Mouse (Mus musculus): ENCODE data around the gene Chp1.
"Not testable (repeated sequence)": the region's sequence is repeated elsewhere in the genome, so short reads cannot be mapped to it uniquely, and the experiment has no call there.

The Chp1 gene

DNA sequence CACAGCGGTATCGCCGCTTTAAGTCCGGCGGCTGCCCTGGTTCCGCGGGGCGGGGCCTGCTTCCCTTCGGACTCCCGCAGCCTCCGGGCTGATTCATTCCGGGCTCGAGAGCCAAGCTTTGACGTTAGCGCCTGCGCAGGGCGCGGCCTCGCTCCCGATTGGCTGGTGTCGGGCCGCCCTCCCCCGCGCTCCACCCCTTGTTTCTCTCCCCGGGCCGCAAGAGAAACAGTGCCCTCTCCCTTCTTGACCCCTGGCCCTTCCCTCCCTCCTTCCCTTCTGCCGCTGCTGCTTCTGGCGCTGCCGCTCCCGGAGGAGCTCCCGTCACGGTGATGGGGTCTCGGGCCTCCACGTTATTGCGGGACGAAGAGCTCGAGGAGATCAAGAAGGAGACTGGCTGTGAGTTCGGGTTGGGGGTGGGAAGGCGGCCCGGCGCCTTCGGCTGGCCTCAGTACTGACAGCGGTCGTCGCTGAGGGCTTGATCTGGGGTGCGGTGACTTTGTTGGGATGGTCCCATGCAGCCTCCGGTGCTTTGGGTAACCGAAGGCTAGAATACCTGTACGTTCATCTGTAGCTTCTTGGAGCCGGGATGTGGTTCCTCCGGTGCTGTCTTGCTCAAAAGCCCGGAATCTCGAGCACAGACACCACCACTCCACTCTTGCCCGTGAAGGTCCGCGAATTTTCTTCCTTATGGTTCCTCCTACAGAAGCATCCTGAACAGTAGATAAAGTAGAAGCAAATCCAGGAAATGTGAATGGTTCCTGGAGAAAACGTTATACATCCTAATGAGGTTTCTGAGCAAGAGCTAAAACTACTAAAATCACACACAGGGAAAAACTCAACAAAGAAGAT is at the start of gene Chp1, which contains the start of gene Exd1:
Gene Chp1 (plus strand): TSS at position 176 of the 849 bp plus-strand sequence.
Gene Exd1 (minus strand): TSS at position 106 of the 849 bp plus-strand sequence.
- peak; percentile 95 for DNase-seq (ENCODE audit: low read depth)

DNA sequence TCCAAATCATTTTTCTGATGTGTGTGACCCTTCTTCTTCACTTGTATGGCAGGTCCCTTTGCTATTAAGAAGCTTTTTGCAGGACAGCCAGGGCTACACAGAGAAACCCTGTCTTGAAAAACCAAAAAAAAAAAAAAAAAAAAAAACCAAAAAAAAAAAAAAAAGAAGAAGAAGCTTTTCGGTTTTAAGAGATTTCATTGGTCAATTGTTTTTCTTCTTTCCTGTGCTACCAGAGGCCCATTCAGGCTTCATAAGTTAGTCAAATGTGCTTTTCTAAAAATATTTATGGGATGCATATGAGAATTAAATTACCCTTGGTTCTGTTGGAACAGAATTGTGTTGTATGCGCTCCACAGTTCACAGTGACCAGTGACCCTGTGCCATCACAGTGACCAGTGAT is 48.6 kb upstream of the Chp1 start:
- DNase-seq (ENCODE audit: low read depth): no peak

DNA sequence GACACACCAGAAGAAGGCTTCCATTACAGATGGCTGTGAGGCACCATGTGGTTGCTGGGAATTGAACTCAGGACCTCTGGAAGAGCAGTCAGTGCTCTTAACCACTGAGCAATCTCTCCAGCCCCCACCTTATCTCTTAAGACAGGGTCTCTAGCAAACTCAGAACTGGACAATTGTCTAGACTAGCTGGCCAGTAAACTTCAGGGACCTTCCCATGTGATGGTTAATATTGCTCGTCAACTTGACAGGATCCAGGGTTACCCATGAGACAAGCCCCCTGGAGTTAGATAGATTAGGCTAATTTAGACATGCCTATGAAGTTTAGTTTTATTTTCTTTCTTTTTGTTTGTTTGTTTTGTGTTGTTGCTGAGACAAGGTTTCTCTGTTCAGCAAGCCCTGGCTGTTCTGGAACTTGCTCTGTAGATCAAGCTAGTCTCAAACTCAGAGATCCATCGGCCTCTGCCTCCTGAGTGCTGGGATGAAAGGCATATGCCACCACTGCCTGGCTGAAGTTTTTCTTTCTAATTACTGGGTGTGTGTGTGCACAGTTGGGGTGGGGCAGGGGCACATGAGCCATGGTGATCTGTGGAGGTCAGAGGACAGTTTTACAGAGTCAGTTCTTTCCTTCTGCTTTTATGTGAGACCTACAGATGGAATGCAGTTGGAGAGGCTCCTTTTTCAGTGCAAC is 46.4 kb upstream of the Chp1 start:
- DNase-seq (ENCODE audit: low read depth): no peak

DNA sequence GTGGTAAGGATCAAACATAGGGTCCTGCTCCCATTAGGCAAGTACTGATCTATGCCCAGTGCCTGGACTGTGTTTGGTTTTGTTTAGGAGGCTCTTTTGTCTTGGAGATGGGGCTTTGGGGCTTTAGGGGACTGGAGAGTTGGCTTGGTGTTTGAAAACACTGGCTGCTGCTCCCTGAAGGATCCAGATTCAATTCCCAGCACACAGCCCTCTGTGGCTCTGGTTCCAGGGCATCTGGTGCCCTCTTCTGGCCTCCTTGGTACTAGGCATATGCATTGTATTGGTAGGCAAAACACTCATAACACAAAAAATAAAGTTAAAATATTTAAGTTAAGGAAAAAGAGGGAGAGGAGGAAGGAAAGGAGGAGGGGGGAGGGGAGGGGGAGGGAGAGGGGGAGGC is 40.4 kb upstream of the Chp1 start:
- DNase-seq (ENCODE audit: low read depth): no peak

DNA sequence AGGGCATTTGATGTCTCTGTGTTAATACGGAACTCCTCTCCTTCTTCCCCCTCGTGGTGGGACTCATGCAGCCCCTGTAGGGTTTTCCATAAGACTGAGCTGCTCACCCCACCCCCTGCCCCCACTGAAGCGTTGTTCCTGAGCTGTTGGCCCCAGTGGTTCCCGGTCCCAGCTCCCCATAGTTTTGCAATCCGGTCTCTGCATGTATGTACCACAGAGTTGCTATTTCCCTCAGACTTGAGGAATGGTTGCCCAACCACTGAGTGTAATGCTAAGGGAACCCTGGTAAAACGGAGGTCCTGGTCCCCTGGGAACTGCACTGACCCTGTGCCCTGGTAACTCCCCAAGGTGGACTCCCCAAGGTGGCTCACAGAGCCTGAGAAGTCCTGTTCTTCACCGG is 39.0 kb upstream of the Chp1 start:
- DNase-seq (ENCODE audit: low read depth): not testable (repeated sequence)

DNA sequence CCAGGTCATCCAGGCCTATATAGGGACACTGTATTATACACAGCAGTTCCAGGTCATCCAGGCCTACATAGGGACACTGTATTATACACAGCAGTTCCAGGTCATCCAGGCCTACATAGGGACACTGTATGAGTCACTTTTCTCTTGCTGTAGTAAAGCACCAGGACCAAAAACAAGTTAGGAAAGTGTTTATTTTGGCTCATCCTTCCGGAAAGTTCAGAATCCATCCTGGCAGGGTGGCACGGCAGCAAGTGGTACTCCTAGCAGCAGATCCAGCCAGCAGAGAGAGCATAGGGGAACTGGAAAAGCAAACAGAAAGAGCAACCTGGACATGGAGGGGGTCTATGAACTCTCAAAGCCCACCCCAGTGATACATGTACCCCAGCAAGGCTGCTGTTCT is 36.6 kb upstream of the Chp1 start:
- DNase-seq (ENCODE audit: low read depth): no peak

DNA sequence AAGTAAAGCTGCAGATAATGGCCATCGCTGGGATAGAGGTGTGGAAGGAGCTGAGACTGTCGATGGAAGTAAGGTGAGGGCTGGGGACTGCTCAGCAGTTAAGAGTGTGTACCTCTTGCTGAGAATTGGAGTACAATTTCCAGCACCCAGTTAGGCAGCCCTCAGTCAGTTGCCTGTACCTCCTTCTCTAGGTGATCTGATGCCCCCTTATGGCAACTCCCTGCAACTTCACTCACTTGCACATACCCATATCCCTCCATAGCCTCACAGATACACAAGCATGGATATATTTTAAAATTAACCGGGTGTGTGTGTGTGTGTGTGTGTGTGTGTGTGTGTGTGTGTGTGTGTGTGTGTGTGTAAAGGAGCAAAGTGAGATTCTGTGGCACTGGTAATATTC is 35.2 kb upstream of the Chp1 start:
- no peak for DNase-seq (ENCODE audit: low read depth)

DNA sequence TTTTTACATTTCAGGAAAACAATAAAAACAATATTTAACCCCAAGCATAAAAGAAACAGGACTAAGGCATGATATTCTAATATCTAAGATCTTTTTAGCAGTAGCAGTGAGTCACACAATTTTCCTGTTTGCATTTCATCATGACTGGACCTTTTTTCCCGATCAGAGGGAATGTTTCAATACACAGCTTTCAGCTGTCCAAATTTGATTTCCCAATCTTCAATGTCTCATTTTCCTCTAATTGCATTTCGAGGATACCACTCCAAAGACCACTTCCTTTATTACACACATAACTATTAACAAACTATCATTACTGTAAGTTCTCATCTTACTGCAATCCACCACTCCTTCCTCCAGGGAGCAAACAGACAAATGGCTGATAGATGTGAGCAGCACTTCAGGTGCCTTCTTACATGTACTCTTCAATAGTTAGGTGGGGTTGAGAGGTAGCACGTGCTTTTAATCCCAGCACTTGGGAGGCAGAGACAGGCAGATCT is 33.4 kb upstream of the Chp1 start:
- no peak for DNase-seq (ENCODE audit: low read depth)

DNA sequence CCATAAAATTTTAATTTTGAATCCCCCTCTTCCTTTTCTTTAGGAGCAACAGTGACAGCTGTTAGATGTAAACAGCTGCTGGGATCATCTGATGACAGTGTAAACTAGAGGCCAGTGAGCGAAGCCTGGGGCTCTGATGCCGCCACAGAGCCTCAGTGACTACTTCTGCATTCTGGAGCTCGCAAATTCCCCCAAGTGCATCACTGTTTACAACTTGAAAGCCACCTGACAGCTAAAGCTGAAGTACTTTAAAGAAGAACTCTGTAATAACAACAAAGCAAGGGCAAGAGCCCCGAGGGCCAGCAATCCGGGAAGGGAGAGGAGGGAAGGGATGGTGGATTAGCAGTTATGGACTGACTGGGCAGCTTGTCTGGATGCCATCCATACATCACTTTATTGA is 30.7 kb upstream of the Chp1 start:
- no peak for DNase-seq (ENCODE audit: low read depth)

DNA sequence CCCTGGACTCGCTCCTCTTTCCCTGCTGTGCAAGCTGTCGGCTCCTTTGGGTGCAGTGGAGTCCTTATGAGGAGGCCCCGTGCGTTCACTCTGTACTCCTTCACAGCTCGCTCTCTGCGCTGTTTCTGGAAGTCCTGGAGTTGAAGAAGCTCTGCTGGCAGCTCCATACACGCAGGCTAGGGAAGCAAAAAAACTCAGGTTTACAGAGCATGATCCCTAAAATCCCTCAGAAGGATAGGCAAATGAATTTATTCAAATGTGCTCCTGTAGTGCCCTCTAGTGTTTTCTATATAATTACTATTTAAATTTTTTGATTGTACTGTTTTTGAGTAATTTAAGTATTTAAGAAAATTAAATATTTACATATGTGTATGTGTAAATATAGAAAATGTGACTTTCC is 26.9 kb upstream of the Chp1 start:
- no peak for DNase-seq (ENCODE audit: low read depth)

DNA sequence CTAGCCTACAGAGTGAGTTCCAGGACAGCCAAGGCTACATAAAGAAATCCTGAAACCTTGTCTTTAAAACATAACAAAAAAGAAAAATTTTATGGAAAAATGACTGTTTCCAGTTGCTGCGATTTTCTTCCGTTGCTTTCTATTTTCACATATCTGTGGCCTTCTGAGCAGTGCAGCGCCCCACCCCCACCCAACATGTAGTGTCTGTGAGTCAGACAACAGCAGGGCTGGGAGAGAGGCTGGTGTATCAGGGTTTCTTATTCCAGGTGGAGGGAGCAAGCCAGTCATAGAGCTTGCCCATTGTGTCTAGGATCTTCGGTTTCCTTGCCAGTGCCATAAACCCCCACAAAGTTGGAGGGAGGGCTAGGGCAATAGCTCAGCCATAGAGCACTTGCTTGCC is 23.7 kb upstream of the Chp1 start:
- DNase-seq (ENCODE audit: low read depth): no peak

DNA sequence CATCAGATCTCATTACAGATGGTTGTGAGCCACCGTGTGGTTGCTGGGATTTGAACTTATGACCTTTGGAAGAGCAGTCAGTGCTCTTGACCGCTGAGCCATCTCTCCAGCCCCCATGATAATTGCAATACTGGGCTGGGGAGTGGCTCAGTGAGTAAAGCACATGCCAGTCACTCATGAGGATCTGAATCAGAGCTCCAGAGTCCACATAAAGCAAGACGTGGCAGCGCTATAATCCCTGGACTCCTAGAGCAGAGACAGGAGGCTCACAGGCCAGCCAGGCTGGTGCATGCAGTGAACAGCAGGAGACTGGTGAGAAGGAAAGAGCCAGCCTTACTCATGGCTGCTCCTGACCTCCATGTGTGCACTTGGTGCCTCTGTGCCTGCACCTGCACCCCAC is 22.1 kb upstream of the Chp1 start:
- no peak for DNase-seq (ENCODE audit: low read depth)

DNA sequence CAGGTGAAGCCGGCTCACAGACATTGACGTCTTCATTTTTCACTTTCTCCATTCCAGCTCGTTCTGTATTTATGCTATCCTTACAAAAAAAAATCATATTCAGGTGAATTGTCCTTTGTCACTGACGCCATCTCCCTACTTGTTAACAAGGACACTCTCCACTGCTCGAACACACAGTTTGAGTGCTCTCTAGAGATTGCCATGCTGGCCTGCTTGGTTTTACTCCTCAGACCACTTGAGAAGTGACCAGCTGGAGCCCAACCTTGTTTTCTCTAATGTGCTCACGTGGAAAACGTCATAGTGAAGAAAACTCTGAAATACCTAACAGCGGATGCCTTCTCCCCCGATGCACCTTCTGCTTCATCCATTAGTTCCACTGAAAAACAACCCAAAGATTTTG is 8.7 kb upstream of the Chp1 start:
- no peak for DNase-seq (ENCODE audit: low read depth)

DNA sequence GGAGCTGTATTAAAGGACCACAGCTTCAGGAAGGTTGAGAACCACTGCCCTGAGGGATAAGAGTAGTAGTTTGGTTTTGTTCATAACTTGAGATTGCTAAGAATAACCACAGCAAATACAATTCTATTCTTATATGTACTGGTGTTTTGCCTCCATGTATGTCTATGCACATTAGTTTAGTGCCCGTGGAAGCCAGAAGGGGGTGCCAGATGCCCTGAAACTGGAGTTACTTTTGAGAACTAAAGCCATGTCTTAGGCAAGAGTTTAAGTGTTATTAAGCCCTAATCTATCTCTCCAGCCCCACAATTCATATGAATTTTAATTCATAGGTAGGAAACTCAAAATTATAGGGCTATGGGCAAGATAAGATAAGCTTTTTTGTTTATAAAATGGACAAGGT is 5.4 kb upstream of the Chp1 start:
- DNase-seq (ENCODE audit: low read depth): no peak

DNA sequence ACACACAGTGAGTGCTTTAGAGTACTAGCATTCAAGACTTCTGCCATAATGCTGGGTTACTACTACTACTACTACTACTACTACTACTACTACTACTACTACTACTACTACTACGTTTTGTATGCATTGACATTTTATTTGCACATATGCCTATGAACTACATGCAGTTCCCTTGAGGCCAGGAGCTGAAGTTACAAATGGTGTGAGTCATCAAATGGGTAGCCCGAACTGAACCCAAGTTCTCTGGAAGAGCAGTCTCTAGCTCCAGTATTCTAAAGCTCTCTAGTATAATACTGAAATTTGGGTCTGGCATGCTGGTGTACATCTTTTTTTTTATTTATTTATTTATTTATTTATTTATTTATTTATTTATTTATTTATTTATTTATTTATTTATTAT is 3.8 kb upstream of the Chp1 start:
- no peak for DNase-seq (ENCODE audit: low read depth)

DNA sequence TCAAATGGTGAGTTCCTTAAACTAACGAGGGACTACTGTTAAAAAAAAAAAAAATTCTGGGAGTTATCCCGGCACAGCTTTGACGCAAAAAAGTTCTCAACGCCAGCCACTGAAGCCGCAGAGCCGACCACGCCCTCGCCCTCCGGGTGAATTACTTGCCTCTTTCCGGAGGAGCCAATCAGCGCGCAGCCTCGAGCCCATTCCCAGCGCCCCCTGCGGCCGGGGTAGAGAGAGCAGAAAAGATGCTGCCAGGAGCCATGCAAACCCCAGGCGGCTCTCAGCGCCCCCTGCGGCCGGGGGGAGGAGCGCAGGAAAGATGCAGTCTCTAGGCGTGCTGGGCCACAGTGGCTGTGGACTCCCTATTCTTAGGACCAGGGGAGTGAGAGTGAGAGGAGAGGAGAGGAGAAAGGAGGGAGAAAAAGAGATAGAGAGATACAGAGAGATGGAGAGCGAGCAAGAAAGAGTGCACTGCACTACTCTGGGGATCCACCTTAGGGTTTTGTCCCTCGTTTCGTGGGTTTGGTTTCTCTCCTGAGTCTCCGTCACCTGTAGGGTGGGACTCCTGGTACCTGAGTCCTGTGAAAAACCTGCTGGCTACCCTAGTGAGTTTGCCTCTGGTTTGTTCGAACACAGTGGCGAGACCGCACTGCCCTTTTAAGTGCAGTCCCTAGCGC is 512 bp upstream of the Chp1 start:
- peak; percentile 79 for DNase-seq (ENCODE audit: low read depth)

DNA sequence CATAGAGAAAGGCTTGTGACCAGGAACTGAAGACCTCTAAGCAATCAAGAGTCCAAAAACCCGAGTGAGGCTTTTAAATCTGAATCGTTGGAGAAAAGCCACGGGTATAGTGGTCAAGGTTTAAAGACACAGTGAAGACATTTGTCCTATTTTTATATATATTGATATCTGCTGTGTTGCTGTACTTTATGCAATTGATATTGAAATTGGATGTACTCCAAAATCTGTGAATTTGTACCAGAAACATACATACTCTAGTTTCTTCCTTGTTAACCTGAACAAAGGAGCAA is 819 bp downstream of the Chp1 start:
- DNase-seq (ENCODE audit: low read depth): no peak

DNA sequence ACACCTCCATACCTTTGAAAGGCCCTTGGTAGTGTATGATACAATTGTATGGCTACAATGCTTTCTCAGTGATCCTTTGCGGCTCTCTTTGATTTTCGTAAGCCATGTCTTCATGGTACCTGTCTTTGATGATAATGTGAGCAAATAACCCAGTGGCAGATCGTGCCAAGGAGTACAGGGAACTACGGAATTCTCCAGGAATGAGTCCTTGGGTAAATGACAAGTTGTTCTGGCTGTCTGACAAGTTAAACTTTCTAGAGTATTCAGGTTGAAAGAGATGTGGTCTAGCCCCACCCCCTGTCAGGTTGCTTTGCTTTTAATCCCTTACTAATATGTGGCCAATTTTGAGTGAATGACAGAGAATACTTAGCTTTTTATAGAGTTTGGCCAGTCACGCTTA is 1.2 kb downstream of the Chp1 start:
- no peak for DNase-seq (ENCODE audit: low read depth)

DNA sequence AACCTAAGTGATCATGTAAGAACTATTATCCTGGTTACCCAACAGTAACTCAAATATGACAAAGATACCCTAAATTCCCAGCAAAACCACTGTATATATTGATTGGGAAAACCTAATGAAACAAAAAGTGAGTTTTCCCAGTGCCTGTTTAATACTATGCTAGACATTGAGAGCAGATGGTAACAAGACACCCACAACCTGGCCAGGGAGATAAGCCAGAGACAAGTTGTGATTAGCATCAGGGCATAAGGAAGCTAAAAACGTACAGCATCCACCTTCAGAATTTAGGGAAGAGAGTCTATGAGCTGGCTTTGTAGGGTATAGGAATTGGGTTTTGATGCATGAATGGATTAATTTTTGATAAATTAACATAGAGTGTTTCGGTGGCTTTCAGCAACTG is 2.2 kb downstream of the Chp1 start:
- no peak for DNase-seq (ENCODE audit: low read depth)

DNA sequence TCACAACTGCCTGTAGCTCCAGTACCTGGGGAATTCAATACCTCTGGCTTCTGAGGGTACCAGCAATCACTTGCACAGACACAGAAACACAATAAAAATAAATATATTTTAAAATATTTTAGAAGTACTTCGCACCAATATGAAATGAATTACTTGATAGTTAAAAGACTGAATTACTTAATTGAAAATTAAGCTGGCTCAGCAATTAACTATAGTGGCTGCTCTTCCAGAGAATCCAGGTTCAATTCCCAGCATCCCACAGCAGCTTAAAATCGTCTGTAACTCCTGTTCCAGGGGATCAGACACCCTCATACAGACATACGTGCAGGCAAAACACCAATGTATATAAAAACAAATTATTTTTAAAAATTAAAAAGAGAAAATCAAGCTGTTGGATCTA is 10.5 kb downstream of the Chp1 start:
- no peak for DNase-seq (ENCODE audit: low read depth)

DNA sequence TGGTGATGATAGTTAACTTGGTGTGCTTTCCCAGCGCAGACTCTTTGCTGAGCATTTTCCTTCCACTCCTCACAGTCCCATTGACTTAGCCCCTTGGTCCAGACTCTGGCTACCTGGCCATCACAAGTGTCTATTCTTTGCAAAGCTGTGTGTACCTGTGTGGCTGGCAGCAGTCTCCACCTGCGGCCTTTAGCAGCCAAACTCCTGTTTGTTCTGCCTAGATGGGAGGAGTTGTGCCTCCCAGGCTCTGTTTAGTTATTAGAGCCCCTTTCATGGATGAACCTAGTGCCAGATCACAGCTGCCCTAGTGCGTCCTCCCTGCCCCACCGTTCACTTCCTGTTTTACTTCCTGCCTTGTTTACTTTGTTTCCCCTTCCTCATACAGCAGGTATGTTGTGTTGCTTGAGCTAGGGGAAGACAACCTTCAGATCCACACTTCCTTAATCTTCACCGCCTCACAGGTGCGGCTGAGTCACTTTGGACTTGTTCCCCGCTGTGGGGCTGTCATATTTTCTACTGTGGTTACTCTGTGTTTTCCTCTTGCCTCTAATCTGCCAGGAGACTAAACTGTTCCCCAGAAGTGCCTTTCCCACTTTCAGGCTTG is 11.3 kb downstream of the Chp1 start:
- DNase-seq (ENCODE audit: low read depth): no peak

DNA sequence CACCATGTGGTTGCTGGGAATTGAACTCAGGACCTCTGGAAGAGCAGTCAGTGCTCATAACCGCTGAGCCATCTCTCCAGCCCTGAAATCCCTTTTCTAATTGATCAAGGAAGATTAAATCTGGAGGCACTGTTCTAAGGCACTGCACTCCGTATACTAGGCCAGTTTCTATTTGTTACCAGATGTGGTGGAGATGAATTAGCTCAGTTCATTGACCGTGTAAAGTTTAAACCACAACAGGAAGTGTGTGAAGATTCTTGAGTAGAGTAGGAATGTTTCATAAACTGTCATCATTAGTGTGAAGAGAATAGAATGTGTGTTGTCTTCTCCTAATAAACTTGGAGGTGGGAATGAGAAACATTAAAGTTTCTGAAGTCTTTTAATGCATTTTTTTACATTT is 14.3 kb downstream of the Chp1 start:
- DNase-seq (ENCODE audit: low read depth): no peak

DNA sequence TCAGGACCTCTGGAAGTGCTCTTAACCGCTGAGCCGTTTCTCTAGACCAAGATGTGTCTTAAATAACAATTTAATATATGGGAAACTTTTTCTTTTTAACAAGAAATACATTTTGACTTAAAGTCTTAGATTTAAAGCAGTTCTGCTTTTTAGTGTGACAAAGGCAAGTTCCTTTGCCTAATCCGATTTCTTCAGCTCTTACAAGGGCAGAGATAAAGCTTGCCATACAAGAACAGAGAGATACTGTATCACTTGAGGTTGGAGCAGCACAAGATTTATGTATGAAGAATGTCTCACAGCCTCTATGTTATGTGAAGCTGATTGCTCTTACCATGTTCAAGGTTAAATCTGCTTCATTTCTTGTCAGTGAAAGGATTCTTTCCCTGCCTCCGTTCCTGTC is 17.8 kb downstream of the Chp1 start:
- no peak for DNase-seq (ENCODE audit: low read depth)

Data from fibroblast of lung, adult 2 months (primary cell).